Mouse (Mus musculus): ENCODE results near the gene Tent4b.
"Not testable (repeated sequence)": the region's sequence is repeated elsewhere in the genome, so short reads cannot be mapped to it uniquely, and the experiment has no call there.

GRCm38 (mm10) chr8:88209930-88210827, 11.2 kb downstream of the Tent4b start:
- TF ChIP-seq CTCF (conservative IDR thresholded peaks at IDR 0.05; ENCODE audit: low read length); POU5F1 (IDR thresholded peaks at IDR 0.05; ENCODE audit: borderline replicate concordance, low read length); NANOG (IDR thresholded peaks at IDR 0.05; ENCODE audit: borderline replicate concordance, low read length): not testable (repeated sequence)
